Mouse (Mus musculus): ENCODE measurements around the gene Ccr6.

Gene Ccr6

DNA sequence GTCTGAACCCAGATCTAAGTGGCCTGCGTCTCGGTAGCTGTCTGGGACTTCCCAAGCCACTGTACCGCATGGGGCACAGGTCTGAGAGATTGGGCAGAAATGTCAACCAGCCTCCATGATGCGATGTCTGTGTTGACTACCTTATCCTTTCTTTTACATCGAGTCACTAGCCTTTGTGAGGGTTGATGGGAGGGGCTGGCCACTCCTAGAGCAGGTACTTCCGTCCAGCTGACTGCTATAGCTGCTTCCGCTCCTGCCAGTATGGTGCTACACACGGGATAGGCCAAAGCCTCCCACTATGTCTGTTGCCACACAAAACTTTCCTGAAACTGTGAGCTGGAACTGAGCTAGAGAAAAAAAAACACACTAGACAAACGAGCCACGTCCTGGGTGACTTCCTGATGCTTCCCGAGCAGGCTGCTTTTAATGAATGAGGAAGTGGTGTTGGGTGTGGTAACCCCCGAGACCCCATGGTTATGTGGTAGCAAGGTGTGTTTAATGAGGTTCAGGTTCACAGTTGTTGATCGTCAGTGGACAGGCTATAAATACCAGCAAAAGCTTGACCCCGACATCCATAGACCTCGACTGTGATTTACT lies 2.1 kb upstream of the Ccr6 start:
- DNase-seq (ENCODE audit: low read depth, low spot score): no peak

DNA sequence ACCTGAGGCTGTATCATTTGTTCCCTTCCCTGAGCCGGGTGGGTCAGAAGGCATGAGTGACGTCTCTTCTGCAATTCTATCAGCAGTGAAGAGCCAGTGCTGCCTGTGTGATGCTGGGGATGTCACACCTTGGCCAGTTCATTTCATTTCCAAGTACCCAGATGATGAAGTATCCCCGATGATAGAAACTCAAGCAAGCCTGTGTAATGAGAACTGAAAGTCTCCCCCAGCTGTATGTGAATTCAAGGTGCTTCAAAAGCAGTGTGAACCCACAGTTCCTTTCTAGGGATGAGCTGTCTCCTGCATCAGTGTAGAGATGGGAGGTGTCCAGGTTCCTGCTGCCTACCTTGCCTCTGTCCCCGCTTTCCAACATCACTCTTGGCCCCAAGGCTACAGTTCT lies 1.3 kb upstream of the Ccr6 start:
- no peak for DNase-seq (ENCODE audit: low read depth, low spot score)

DNA sequence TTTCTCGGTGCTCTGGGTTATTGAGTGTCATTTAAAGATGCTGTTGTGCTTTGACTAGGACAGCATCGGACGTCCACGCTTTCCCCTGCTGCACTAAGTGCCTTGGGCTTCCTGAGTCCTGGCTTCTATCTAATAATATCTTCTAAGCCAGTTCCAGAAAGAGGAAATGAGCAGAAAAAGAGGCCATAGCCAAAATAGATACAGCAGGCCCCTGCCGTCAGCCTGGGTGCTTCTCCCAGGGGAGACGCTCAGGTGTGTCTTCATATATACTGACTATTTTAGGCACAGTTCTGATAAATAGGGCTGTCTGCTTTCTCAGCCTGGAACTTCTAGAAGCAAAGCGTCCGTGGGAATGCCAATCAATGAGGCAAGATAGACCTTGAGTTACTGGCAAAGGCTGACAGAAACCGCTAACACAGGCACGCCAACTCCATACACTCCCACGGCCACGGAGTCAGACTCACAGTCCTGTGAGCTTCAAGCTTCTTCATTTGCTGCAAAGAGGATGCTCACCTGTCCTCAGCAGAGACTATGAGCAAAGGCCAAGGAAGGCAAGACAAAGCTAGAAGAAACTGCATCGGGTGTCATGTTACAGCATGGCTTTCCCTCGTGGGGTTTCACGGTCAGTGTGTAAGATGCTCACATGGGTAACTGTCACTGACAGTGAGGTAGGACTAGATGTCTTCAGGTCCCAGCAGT lies 2.3 kb downstream of the Ccr6 start:
- DNase-seq (ENCODE audit: low read depth, low spot score): peak; percentile 41

GRCm38 (mm10) chr17:8239561-8239960 lies 3.7 kb downstream of the Ccr6 start:
- DNase-seq (ENCODE audit: low read depth, low spot score): no peak

DNA sequence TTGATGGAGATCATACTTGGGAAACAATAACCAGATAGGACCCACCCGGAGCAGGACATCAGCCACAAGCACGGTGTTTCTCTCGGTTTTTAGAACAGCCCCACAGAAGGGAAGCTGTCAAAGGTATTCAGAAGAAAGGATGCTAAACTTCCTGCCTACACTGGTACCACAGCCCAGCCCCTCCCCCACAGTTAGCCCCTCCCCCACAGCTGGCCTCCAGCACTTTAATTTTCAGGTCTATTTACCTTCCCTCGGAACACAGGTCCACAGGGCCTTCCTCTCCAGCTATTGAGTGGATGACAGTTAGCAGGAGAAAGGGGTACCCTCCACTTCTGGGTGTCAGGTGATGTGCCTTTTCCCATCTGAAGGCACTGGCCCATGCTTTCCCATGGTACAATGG lies 4.7 kb downstream of the Ccr6 start:
- DNase-seq (ENCODE audit: low read depth, low spot score): no peak

DNA sequence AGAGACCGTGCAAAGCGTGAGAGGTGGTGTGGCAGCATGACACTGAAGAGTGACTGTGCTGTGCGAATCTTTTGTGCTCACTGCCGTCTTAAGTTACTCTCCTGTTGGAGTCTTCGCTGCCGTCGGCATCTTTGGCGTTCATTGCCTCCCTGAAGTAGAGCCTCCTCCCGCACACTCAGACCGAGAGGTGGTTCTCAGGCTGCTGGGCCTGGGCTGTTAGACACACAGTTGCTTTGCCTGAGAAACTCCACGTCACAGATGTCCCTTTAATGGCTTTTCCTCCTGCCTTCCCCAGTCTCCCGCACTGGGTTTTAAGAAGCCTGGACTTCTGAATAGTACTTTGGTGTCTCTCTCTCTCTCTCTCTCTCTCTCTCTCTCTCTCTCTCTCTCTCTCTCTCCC lies 5.8 kb downstream of the Ccr6 start:
- DNase-seq (ENCODE audit: low read depth, low spot score): no peak

DNA sequence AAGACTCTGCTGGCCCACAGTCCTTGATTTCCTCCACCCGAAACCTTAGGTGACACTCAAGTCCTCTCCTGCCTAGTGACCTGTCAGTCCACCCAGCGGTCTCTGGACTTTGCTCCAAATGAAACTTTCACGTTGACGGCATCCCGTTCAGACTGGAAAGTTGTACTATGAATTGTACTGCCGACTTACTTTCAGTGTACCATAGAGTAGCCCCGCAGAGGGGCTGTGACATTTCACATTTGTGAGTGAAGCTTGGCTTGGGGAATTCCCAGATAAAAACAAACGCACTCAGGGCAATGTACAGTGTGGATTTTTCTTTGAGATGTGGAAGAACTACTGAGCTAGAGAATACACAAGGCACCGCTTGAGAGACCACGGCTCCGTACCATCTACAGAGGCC lies 6.3 kb downstream of the Ccr6 start:
- no peak for DNase-seq (ENCODE audit: low read depth, low spot score)

GRCm38 (mm10) chr17:8244124-8244523 lies 8.3 kb downstream of the Ccr6 start:
- no peak for DNase-seq (ENCODE audit: low read depth, low spot score)

- DNase-seq (ENCODE audit: low read depth, low spot score): no peak
These were observed 10.4 kb downstream of the Ccr6 start for GRCm38 (mm10) chr17:8246102-8246754.

DNA sequence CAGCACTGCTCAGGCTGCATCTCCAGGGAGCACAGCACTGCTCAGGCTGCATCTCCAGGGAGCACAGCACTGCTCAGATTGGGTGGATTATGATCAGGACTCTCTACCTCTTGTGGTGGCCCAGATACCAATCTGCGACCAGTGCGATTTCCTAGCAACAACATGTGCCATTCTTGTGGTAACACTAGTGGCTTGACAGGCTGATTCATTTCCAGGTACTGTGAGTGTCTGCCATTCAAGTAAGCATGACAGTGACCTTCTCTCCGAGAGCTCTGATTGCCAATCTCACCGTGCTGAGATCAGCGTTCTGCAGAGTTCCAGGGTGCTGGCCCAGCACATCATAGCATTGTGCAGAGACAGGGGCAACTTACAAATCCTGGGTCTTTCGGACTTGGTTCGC lies 15.9 kb downstream of the Ccr6 start:
- DNase-seq (ENCODE audit: low read depth, low spot score): no peak

GRCm38 (mm10) chr17:8254268-8254667 lies 18.4 kb downstream of the Ccr6 start:
- DNase-seq (ENCODE audit: low read depth, low spot score): no peak

DNA sequence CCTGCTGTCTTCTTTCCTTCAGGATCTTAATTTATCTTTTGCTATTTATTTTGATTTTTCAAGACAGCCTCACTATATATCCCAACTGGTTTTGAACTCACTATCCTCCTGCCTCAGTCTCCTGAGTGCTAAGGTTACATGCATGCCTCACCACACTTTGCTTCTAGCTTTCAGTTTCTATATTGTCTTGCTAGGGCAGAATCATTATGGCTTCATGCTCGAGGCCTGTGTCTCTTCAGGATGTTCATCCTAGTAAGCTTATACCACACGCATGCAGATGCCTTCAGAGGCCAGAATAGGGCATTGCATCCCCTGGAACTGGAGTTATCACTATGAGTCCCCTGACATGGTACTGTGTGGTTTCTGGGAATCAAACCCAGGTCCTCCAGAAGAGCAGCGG lies 19.1 kb downstream of the Ccr6 start:
- no peak for DNase-seq (ENCODE audit: low read depth, low spot score)

- DNase-seq (ENCODE audit: low read depth, low spot score): no peak
These were observed 19.7 kb downstream of the Ccr6 start for GRCm38 (mm10) chr17:8255583-8255982.

GRCm38 (mm10) chr17:8256982-8257381 lies 21.1 kb downstream of the Ccr6 start:
- DNase-seq (ENCODE audit: low read depth, low spot score): peak; percentile 56

GRCm38 (mm10) chr17:8264638-8265037 lies 28.8 kb downstream of the Ccr6 start:
- DNase-seq (ENCODE audit: low read depth, low spot score): peak; percentile 92

DNA sequence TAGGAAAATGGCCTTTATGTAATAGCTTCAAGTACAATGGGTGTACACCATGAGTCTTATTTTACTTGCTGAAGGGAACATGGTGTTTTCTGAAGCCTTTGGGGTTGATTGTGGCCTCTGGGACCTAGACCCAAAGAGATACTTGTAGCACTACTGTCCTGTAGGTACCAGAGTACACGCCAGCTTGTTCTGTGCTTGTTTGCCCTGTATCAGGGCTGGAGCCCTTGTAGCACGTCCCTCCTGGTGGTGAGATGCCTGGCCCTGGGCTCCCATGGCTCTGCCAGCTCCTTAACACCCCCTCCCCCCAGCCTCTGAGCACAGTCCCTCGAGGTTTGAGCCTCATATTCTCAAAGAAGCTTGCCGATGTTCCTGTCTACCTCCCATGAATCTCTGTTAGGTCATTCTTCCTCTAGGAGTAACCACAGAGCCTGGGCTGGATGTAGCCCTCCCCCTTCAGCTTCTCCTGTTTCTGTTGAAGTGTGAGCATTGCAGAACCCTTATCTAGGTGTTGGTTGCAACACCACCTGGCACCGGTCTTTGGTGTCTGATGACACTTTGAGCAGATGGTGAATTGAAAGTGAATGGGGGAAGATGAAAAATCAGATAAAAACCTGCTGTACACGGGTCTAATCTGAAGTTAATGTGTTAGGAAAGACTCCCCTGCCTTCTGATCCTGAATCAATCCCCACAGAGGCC lies 36.4 kb downstream of the Ccr6 start:
- no peak for DNase-seq (ENCODE audit: low read depth, low spot score)

DNA sequence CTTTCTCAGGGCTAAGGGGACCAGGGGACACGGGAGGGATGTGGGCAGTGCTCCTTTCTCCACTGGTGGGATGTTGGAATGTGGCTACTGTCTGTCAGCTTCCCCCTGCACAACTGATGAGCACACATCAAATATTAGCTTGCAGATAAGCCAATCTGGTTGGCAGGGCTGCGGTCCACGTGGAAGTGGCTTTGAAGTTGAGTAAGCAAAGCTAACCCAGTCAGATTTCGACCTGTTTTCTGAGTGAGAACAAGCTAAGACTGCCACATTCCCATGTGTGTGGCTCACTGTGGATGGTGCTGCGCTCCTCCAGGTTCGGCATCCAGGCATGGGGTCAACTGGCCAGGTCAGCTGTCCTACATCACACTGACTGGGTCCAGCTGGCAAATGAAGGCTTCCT lies 37.1 kb downstream of the Ccr6 start:
- no peak for DNase-seq (ENCODE audit: low read depth, low spot score)

GRCm38 (mm10) chr17:8276071-8276470 lies 40.2 kb downstream of the Ccr6 start:
- DNase-seq (ENCODE audit: low read depth, low spot score): no peak

DNA sequence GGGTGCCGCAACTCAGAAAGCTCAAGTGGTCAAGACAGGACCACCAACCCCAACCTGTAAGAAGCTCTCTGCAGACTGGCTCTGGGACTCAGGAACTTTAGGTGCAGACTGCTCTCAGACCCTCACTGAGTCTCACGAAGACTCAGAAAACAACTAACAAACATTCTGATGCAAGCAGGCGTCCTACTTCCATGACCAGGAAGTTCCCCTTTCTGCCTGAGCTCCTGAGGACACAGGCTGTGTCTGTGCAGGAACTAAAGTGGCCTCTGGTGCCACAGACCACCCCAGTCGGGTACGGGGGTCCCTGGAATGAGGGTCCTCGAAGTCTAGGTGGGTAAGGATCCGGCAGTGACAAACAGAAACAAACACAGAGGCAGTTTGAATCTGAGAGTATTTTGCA lies 40.8 kb downstream of the Ccr6 start:
- DNase-seq (ENCODE audit: low read depth, low spot score): no peak

DNA sequence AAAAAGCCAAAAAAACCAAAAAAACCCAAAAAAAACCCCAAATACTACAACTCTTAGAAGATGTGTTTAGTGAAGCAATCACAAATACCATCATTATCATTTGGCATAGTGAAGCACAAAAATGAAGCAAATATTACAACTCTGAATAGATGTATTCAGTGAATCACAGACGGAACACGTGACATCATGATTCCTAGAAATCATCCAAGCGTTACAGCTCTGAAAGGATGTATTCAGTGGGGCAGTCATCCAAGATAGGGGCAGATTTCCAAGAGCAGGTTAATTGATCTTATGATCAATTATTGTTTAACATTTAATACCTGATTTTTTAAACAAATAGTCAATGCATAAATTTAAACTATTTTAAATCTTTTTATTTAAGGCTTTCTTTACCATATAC lies 41.4 kb downstream of the Ccr6 start:
- no peak for DNase-seq (ENCODE audit: low read depth, low spot score)

DNA sequence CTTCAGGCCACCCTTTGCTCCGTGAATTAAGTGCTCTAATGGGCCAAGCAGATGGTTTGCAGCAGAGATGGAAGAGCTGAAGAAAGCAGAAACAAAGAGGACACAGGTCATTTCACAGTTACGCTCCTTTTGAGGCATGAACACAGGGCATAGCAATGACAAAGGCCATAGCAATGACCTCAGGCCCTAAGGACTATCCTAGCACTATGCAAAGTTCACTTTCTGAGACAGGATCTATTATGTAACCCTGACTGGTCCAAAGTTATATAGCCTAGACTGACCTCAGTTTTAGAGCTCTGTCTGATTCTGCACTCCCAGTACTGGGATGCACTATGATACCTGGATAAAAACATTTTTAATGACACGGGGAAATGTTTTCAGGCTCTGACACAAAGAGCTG lies 42.5 kb downstream of the Ccr6 start:
- DNase-seq (ENCODE audit: low read depth, low spot score): no peak

- peak; percentile 99 for DNase-seq (ENCODE audit: low read depth, low spot score)
These were observed 47.1 kb downstream of the Ccr6 start, which contains the start of gene Mpc1 for GRCm38 (mm10) chr17:8282821-8283525. TSS of gene Mpc1 (plus strand) at chr17:8282904.
